Mouse (Mus musculus) stomach, postnatal 0 days (tissue): Measurements from ENCODE around the gene Cyb561d2. TPM values are rescaled to one million over a fixed set of nuclear protein-coding genes. Genes with fewer than 3 reads are reported as not detected.

Source experiments
- ATAC-seq: fragments of 200-750 bp; cut with Nextera tagmentation; 2 replicates; pipeline ENCODE4 v1.8.0; 2017; ENCODE audit not compliant: low FRiP score, low TSS enrichment
- DNase-seq: peaks from one replicate; pipeline ENCODE4 v3.0.0-alpha.2; 2016; ENCODE audit warnings: low spot score
- H3K27ac ChIP-seq: fragments of 300-500 bp; sonication (generic); replicated peaks from 2 replicates; pipeline ENCODE4 v1.5.1; 2014; ENCODE audit warnings: mild to moderate bottlenecking, control low read depth
- H3K27me3 ChIP-seq: fragments of 300-500 bp; sonication (generic); 2 replicates; pipeline ENCODE4 v1.6.1; 2014; ENCODE audit warnings: low read length; ENCODE audit not compliant: control insufficient read depth, insufficient read depth
- H3K36me3 ChIP-seq: fragments of 300-500 bp; sonication (generic); 2 replicates; pipeline ENCODE4 v1.6.1; 2014; ENCODE audit warnings: low read length, mixed read lengths; ENCODE audit not compliant: control insufficient read depth, insufficient read depth
- H3K4me1 ChIP-seq: fragments of 300-500 bp; sonication (generic); replicated peaks from 2 replicates; pipeline ENCODE4 v1.6.1; 2014; ENCODE audit warnings: antibody characterized with exemption; ENCODE audit not compliant: control insufficient read depth, insufficient read depth
- H3K4me2 ChIP-seq: fragments of 300-500 bp; sonication (generic); replicated peaks from 2 replicates; pipeline ENCODE4 v1.6.1; 2014; ENCODE audit warnings: low read depth, mild to moderate bottlenecking, control low read depth, moderate library complexity
- H3K4me3 ChIP-seq: fragments of 300-500 bp; sonication (generic); 2 replicates; pipeline ENCODE4 v1.5.1; 2014; ENCODE audit warnings: low read depth, low read length, control low read depth
- H3K9ac ChIP-seq: fragments of 300-500 bp; sonication (generic); 2 replicates; pipeline ENCODE4 v1.6.1; 2014; ENCODE audit warnings: mild to moderate bottlenecking, low read length, control low read depth, mixed read lengths
- H3K9me3 ChIP-seq: fragments of 300-500 bp; sonication (generic); 2 replicates; pipeline ENCODE4 v1.6.1; 2016; ENCODE audit warnings: low read length; ENCODE audit not compliant: control insufficient read depth
- CTCF ChIP-seq: IDR thresholded peaks from 2 replicates; pipeline ENCODE4 v1.5.1; 2016; ENCODE audit warnings: antibody characterized with exemption, low read depth, mild to moderate bottlenecking, moderate library complexity
- EP300 ChIP-seq: optimal IDR thresholded peaks from 2 replicates; pipeline ENCODE3; 2016; ENCODE audit warnings: antibody characterized with exemption
- WGBS: fragments of 180-500 bp; shearing (Covaris S2); extraction: QIAGEN DNeasy Blood & Tissue Kit; methylation state at CpG from one replicate; pipeline ENCODE4 v1.1.7; 2014; 5-methylcytosine and 5-hydroxymethylcytosine counted together
- polyA plus RNA-seq: library from polyadenylated mRNA; unstranded; fragments of >200 nt; fragmentation: Nextera tagmentation; extraction: Ambion mirVana; gene quantifications from 2 replicates; pipeline ENCODE4 v1.2.1, GENCODE M21; 2015

The Cyb561d2 gene
- polyA plus RNA-seq, 1 experiment from 2014 or later: 28.2 TPM

DNA sequence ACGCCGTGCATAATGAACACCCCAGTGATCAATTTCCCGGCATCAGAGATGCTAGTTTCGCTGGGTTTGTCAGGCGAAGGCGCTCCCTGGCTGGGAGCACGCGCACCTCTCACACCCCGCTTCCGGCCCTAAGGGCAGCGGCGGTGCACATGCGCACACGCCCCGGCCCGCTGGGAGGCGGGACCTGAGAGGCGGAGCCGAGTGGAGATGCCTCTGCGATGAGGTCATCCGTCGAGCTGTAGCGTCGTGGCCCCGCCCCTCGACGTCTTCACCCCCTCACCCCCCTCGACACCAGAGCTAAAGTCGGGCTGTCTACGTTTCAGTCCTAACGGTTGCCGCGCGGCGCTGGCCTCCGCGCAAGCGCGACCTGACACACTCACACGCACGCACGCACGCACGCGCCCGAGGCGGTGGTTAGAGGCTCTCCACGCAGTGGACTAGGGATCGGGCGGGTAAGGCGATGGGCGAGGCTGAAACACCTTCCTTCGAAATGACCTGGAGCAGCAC, 12.4 kb upstream of the Cyb561d2 start:
- Histone ChIP-seq H3K9ac (peak overlapping the region; percentile 85), H3K9me3 (no peaks in the 10 kb centered on the region), H3K27ac (peak overlapping the region; percentile 97), H3K36me3 (peaks cover 22% of the 10 kb centered on the region), H3K4me1 (peaks cover 22% of the 10 kb centered on the region), H3K4me2 (peak overlapping the region; percentile 83), H3K27me3 (no peaks in the 10 kb centered on the region), H3K4me3 (peak overlapping the region; percentile 69)
- ATAC-seq (peak; percentile 91), DNase-seq (peak; percentile 98)
- TF ChIP-seq EP300 (no peak), CTCF (no peak; the same call in 1 of the 2 replicates)
- under 1% methylated on average over 45 of the region's 53 CpGs for WGBS

GRCm38 (mm10) chr9:107553541-107554318, 11.7 kb upstream of the Cyb561d2 start:
- Histone ChIP-seq H3K9ac (peak overlapping the region; percentile 58), H3K4me1 (peaks cover 22% of the 10 kb centered on the region), H3K4me2 (peak overlapping the region; percentile 83), H3K36me3 (peaks cover 16% of the 10 kb centered on the region), H3K4me3 (peak overlapping the region; percentile 69), H3K27me3 (no peaks in the 10 kb centered on the region), H3K9me3 (no peaks in the 10 kb centered on the region), H3K27ac (peak overlapping the region; percentile 78)
- no peak for TF ChIP-seq CTCF
- TF ChIP-seq EP300: no peak
- ATAC-seq (peak; percentile 33; the same call in 1 of the 2 replicates), DNase-seq (no peak)
- 7% methylated on average over 37 of the region's 37 CpGs for WGBS

- peaks cover 22% of the 10 kb centered on the region for H3K4me1 ChIP-seq
- H3K27me3 ChIP-seq: no peaks in the 10 kb centered on the region
- 73% methylated on average over 5 of the region's 5 CpGs for WGBS
- ATAC-seq: no peak
- TF ChIP-seq EP300: no peak
- TF ChIP-seq CTCF: no peak
- no peak for DNase-seq
- H3K27ac ChIP-seq: peak overlapping the region; percentile 69; the same call in 1 of the 2 replicates
- H3K4me3 ChIP-seq: no peak overlapping the region
- no peaks in the 10 kb centered on the region for H3K9me3 ChIP-seq
- H3K36me3 ChIP-seq: peaks cover 7% of the 10 kb centered on the region
- H3K9ac ChIP-seq: no peak overlapping the region
- peak overlapping the region; percentile 78; the same call in 1 of the 2 replicates for H3K4me2 ChIP-seq
Measured at GRCm38 (mm10) chr9:107552690-107553393, 10.8 kb upstream of the Cyb561d2 start.

DNA sequence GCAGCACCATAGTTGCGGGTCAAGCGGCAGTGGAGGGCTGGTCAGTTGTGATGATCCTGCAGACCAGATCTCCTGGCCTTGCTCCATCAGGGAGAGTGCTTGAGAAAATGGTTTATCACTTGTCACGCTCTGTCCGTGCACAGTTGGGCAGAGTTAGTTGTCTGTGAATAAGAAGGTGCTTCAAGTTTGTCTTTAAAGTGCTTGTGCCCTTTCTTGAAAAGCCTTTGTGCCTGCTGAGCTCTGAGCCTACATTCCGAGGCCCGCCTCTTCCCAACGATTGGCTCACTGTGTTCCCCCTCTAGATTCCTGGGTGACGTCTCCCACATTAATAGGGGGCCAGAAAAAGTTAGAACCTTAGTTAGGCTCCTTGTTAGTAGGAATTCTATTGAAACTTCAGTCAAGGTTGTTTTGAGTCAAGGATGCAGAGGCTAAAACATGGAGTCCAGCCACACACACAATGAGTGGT, 9.9 kb upstream of the Cyb561d2 start:
- TF ChIP-seq CTCF (no peak), EP300 (no peak)
- H3K4me1 ChIP-seq: peaks cover 24% of the 10 kb centered on the region
- H3K4me2 ChIP-seq: peak overlapping the region; percentile 78
- H3K9ac ChIP-seq: peak overlapping the region; percentile 59
- no peaks in the 10 kb centered on the region for H3K9me3 ChIP-seq
- DNase-seq: no peak
- no peak for ATAC-seq
- peak overlapping the region; percentile 69 for H3K27ac ChIP-seq
- WGBS: 11% methylated on average over 8 of the region's 8 CpGs
- H3K36me3 ChIP-seq: no peaks in the 10 kb centered on the region
- peak overlapping the region; percentile 46 for H3K4me3 ChIP-seq
- H3K27me3 ChIP-seq: no peaks in the 10 kb centered on the region

GRCm38 (mm10) chr9:107551117-107551889, 9.3 kb upstream of the Cyb561d2 start, which contains the start of gene Rassf1:
Rassf1 (plus strand) TSS chr9:107551555.
- H3K27me3 ChIP-seq: no peaks in the 10 kb centered on the region
- no peaks in the 10 kb centered on the region for H3K9me3 ChIP-seq
- TF ChIP-seq CTCF (no peak), EP300 (no peak)
- peaks cover 19% of the 10 kb centered on the region for H3K4me1 ChIP-seq
- WGBS: 2% methylated on average over 62 of the region's 63 CpGs
- peak within 1 kb of the TSS; percentile 59 for H3K9ac ChIP-seq
- peak within 1 kb of the TSS; percentile 69 for H3K27ac ChIP-seq
- ATAC-seq: peak; percentile 43
- peak within 1 kb of the TSS; percentile 46 for H3K4me3 ChIP-seq
- H3K4me2 ChIP-seq: peak within 1 kb of the TSS; percentile 78
- DNase-seq: peak; percentile 80
- H3K36me3 ChIP-seq: no peaks in the 10 kb centered on the region
